Comparison of ENCODE assay signal across 8 mouse cellular contexts in genomic region chr4:153018138-153018921, GRCm38 (mm10).
A peak's percentile ranks its signal among the peaks of the same experiment; 100 is the strongest.
DNase-seq lines count a peak whose midpoint lies in the region; ATAC-seq and TF ChIP-seq lines count a peak whose summit lies in the region.

No protein-coding gene starts in this region.

- 17% methylated on average over 28 of the region's 28 CpGs for whole genome bisulfite sequencing in forebrain, postnatal 0 days
- 29% methylated on average over 28 of the region's 28 CpGs for WGBS in neural tube, embryonic 13.5 days

- peak; percentile 87 for ATAC-seq in forebrain, postnatal 0 days
- ATAC-seq in neural tube, embryonic 13.5 days (ENCODE audit: low read depth): peak; percentile 74; the same call in 1 of the 2 replicates

- H3K4me2 ChIP-seq in forebrain, postnatal 0 days (ENCODE audit: low read depth): peak overlapping the region; percentile 36
- H3K4me2 ChIP-seq in neural tube, embryonic 13.5 days: peak overlapping the region; percentile 45

- no peaks in the 10 kb centered on the region for H3K27me3 ChIP-seq in forebrain, postnatal 0 days (ENCODE audit: insufficient read depth, low read length)
- no peaks in the 10 kb centered on the region for H3K27me3 ChIP-seq in neural tube, embryonic 13.5 days

- H3K27ac ChIP-seq in forebrain, postnatal 0 days (ENCODE audit: low read depth, low read length): peak overlapping the region; percentile 72
- peak overlapping the region; percentile 80 for H3K27ac ChIP-seq in neural tube, embryonic 13.5 days (replicated peaks)

- H3K9me3 ChIP-seq in forebrain, postnatal 0 days (ENCODE audit: low read length): no peaks in the 10 kb centered on the region
- H3K9me3 ChIP-seq in neural tube, embryonic 13.5 days: no peaks in the 10 kb centered on the region

- no peak for TF ChIP-seq CTCF in forebrain, postnatal 0 days (IDR thresholded peaks at IDR 0.05; ENCODE audit: low read depth)

- H3K4me1 ChIP-seq in forebrain, postnatal 0 days (ENCODE audit: insufficient read depth): peaks cover 5% of the 10 kb centered on the region; the same call in 1 of the 2 replicates
- peaks cover 28% of the 10 kb centered on the region for H3K4me1 ChIP-seq in neural tube, embryonic 13.5 days (replicated peaks)

- H3K4me3 ChIP-seq in forebrain, postnatal 0 days (ENCODE audit: low read depth, low read length): no peak overlapping the region; the same call in 1 of the 2 replicates
- H3K4me3 ChIP-seq in neural tube, embryonic 13.5 days: peak overlapping the region; percentile 8; the same call in 1 of the 2 replicates

- peak; percentile 34 for DNase-seq in embryo, embryonic 11 days
- DNase-seq in embryo, embryonic 10 days (ENCODE audit: low spot score): no peak
- peak; percentile 79 for DNase-seq in forebrain, postnatal 0 days
- DNase-seq in layer of hippocampus, postnatal 14 days (ENCODE audit: low spot score in 2 of 2): peak; percentile 39 to 69
- no peak for DNase-seq in ovary, postnatal 14 days (ENCODE audit: low spot score)
- no peak for DNase-seq in adrenal gland, postnatal 36 days
- no peak for DNase-seq in heart, adult 9 months (ENCODE audit: low spot score in 2 of 2)

- H3K9ac ChIP-seq in forebrain, postnatal 0 days: peak overlapping the region; percentile 26; the same call in 1 of the 2 replicates
- peak overlapping the region; percentile 58 for H3K9ac ChIP-seq in neural tube, embryonic 13.5 days

- no peaks in the 10 kb centered on the region for H3K36me3 ChIP-seq in forebrain, postnatal 0 days (ENCODE audit: insufficient read depth)
- H3K36me3 ChIP-seq in neural tube, embryonic 13.5 days: no peaks in the 10 kb centered on the region

Comparison
In these comparisons a context has a peak if more than half of its experiments do, and no peak if none do; other contexts are left out.
1. DNase-seq: peak in embryo, embryonic 11 days (single experiment), forebrain, postnatal 0 days (single experiment) and layer of hippocampus, postnatal 14 days (2 of 2); none in embryo, embryonic 10 days (single experiment), ovary, postnatal 14 days (single experiment), adrenal gland, postnatal 36 days (0 of 2) and heart, adult 9 months (0 of 2).